Mouse (Mus musculus) myocyte (in vitro differentiated cells): Measurements from ENCODE around the gene Lpp.
A peak's percentile ranks its signal among the peaks of the same experiment; 100 is the strongest.

ENCODE experiments used
- MAX ChIP-seq: IDR thresholded peaks from one replicate; pipeline ENCODE4 v1.6.1; 2011; ENCODE audit warnings: low read depth, mild to moderate bottlenecking, control low read depth
- MYOD1 ChIP-seq, 3 experiments: IDR thresholded peaks; one replicate each; pipeline ENCODE4 v1.6.1; 2011; ENCODE audit warnings: control low read depth in 2 of 3, low read depth in 2 of 3, mild to moderate bottlenecking in 2 of 3, moderate library complexity in 1 of 3; ENCODE audit not compliant: insufficient read length in 2 of 3, control insufficient read depth in 1 of 3
- POLR2A ChIP-seq: IDR thresholded peaks from one replicate; pipeline ENCODE4 v1.6.1; 2011; ENCODE audit warnings: low read depth, mild to moderate bottlenecking, control low read depth, moderate library complexity; ENCODE audit not compliant: insufficient read length
- POLR2AphosphoS2 ChIP-seq: IDR thresholded peaks from one replicate; pipeline ENCODE4 v1.6.1; 2011; ENCODE audit warnings: low read depth, control low read depth; ENCODE audit not compliant: insufficient read length
- USF1 ChIP-seq: IDR thresholded peaks from one replicate; pipeline ENCODE4 v1.6.1; 2011; ENCODE audit warnings: low read depth, mild to moderate bottlenecking, control low read depth, moderate library complexity

DNA sequence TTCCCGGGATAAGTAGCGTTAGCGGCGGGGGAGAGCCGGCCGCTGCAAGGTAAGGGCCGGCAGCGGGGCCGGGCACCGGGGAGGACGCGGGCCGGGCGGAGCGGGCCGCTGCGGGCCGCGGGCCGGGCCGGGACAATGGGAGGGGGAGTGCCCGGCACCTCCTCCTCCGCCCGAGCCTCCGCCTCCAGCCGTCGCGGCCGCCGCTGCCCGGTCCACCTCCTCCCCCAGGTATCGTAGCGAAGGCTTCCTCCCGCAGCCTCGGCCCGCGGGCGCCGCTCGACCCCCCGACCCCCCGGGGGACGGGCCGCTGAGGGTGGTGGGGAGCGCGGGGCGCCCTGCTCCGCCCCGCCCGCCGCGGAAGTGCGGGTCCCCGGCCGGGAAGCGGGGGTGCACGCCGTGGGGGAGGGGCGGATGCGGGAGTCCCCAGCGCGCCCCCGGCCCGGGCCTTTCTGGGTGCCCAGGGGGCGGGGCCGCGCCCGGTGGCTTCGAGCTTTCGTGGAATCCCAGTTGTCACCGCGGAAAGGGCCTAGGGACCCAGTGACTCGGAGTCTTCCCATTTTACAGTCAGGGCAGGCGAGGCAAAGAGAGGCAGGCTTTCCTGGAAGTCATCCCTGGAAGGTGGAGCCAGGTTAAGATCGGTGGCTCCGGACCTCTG, 376 bp downstream of the Lpp start:
- peak; percentile 37 for TF ChIP-seq POLR2A
- TF ChIP-seq USF1, result no peak
- TF ChIP-seq MAX, result no peak
- peak; percentile 24 for TF ChIP-seq POLR2AphosphoS2
- peak in 1 of 3 experiments; percentile 0 for TF ChIP-seq MYOD1 (IDR thresholded peaks at IDR 0.05; ENCODE audit: control insufficient read depth in 1 of 3, insufficient read length in 2 of 3, low read depth in 2 of 3)
